Comparison of ENCODE assay signal across 25 mouse cellular contexts in genomic region chr15:61899809-61900208, GRCm38 (mm10).
"Had no signal": no experiment of that assay in that cellular context is flagged by ENCODE, and none has a peak within 500 bp of the region (broad histone marks: within the 10 kb centered on the region; RNA-seq: fewer than 3 reads in every experiment).

No protein-coding gene starts in this region.

- DNase-seq: cerebellum, adult 8-10 months; cerebellum, adult 9-10 months; cerebellum, adult 9-11 months; cerebellum, postnatal 10 days; cerebellum, postnatal 14 days; cerebellum, postnatal 25 days; cerebellum, postnatal 36 days; embryo, embryonic 11 days; forebrain, postnatal 0 days; gastrocnemius, adult 2 months; gastrocnemius, postnatal 10 days; gastrocnemius, postnatal 14 days; gastrocnemius, postnatal 25 days; gastrocnemius, postnatal 36 days; heart, adult 18-20 months; heart, adult 2 months had no signal

- H3K27ac ChIP-seq: embryonic facial prominence, embryonic 10.5 days; embryonic facial prominence, embryonic 12.5 days; embryonic facial prominence, embryonic 13.5 days; embryonic facial prominence, embryonic 15.5 days; forebrain, embryonic 10.5 days; forebrain, embryonic 12.5 days; forebrain, embryonic 13.5 days; forebrain, embryonic 15.5 days; gastrocnemius, adult 2 months; heart, adult 2 months had no signal

- H3K9me3 ChIP-seq: embryonic facial prominence, embryonic 10.5 days; embryonic facial prominence, embryonic 12.5 days; embryonic facial prominence, embryonic 13.5 days; embryonic facial prominence, embryonic 15.5 days; forebrain, embryonic 10.5 days; forebrain, embryonic 12.5 days; forebrain, embryonic 13.5 days; forebrain, embryonic 15.5 days had no signal

- H3K27me3 ChIP-seq: embryonic facial prominence, embryonic 12.5 days; embryonic facial prominence, embryonic 13.5 days; embryonic facial prominence, embryonic 15.5 days; forebrain, embryonic 12.5 days; forebrain, embryonic 13.5 days; forebrain, embryonic 15.5 days had no signal

- H3K36me3 ChIP-seq: embryonic facial prominence, embryonic 10.5 days; embryonic facial prominence, embryonic 12.5 days; embryonic facial prominence, embryonic 13.5 days; embryonic facial prominence, embryonic 15.5 days; forebrain, embryonic 10.5 days; forebrain, embryonic 12.5 days; forebrain, embryonic 15.5 days had no signal

- H3K4me1 ChIP-seq: embryonic facial prominence, embryonic 12.5 days; embryonic facial prominence, embryonic 15.5 days; forebrain, embryonic 12.5 days; forebrain, embryonic 13.5 days; forebrain, embryonic 15.5 days had no signal

- H3K4me3 ChIP-seq: embryonic facial prominence, embryonic 10.5 days; embryonic facial prominence, embryonic 12.5 days; embryonic facial prominence, embryonic 13.5 days; embryonic facial prominence, embryonic 15.5 days; erythroblast, embryonic 14.5 days; forebrain, embryonic 10.5 days; forebrain, embryonic 12.5 days; forebrain, embryonic 13.5 days; forebrain, embryonic 15.5 days; gastrocnemius, adult 2 months; heart, adult 2 months had no signal
